Mouse (Mus musculus) hindbrain, postnatal 0 days (tissue): ENCODE results near the gene Tecta. TPM values are rescaled to one million over a fixed set of nuclear protein-coding genes. Genes with fewer than 3 reads are reported as not detected.
A peak's percentile ranks its signal among the peaks of the same experiment; 100 is the strongest.

Experiments
- ATAC-seq: fragments of 200-750 bp; cut with Nextera tagmentation; 2 replicates; pipeline ENCODE4 v1.8.0; 2017; ENCODE audit warnings: mild to moderate bottlenecking, moderate TSS enrichment, moderate library complexity
- DNase-seq: peaks from one replicate; pipeline ENCODE4 v3.0.0-alpha.2; 2015; ENCODE audit warnings: low spot score
- H3K27ac ChIP-seq: fragments of 300-500 bp; sonication (generic); 2 replicates; pipeline ENCODE4 v1.5.1; 2014; ENCODE audit warnings: mild to moderate bottlenecking
- H3K27me3 ChIP-seq: fragments of 300-500 bp; sonication (generic); 2 replicates; pipeline ENCODE4 v1.6.1; 2014; ENCODE audit warnings: low read length, mixed read lengths; ENCODE audit not compliant: insufficient read depth
- H3K36me3 ChIP-seq: fragments of 300-500 bp; sonication (generic); 2 replicates; pipeline ENCODE4 v1.6.1; 2014; ENCODE audit warnings: low read length, mixed read lengths; ENCODE audit not compliant: insufficient read depth
- H3K4me1 ChIP-seq: fragments of 300-500 bp; sonication (generic); 2 replicates; pipeline ENCODE4 v1.6.1; 2014; ENCODE audit warnings: antibody characterized with exemption, low read length, mixed read lengths; ENCODE audit not compliant: insufficient read depth
- H3K4me2 ChIP-seq: fragments of 300-500 bp; sonication (generic); 2 replicates; pipeline ENCODE4 v1.6.1; 2014; ENCODE audit warnings: low read depth, mild to moderate bottlenecking, low read length, moderate library complexity, mixed read lengths
- H3K4me3 ChIP-seq: fragments of 300-500 bp; sonication (generic); 2 replicates; pipeline ENCODE4 v1.5.1; 2014; ENCODE audit warnings: low read length
- H3K9ac ChIP-seq: fragments of 300-500 bp; sonication (generic); replicated peaks from 2 replicates; pipeline ENCODE4 v1.6.1; 2014; ENCODE audit warnings: mild to moderate bottlenecking, low read length, moderate library complexity, mixed read lengths
- H3K9me3 ChIP-seq: fragments of 300-500 bp; sonication (generic); 2 replicates; pipeline ENCODE4 v1.6.1; 2016; ENCODE audit warnings: low read length, mixed read lengths
- CTCF ChIP-seq: IDR thresholded peaks from 2 replicates; pipeline ENCODE4 v1.5.1; 2016; ENCODE audit warnings: antibody characterized with exemption, control low read depth, low read depth
- WGBS: fragments of 180-500 bp; shearing (Covaris S2); extraction: QIAGEN DNeasy Blood & Tissue Kit; methylation state at CpG from one replicate; pipeline ENCODE4 v1.1.7; 2014; 5-methylcytosine and 5-hydroxymethylcytosine counted together
- polyA plus RNA-seq: library from polyadenylated mRNA; unstranded; fragments of >200 nt; fragmentation: Nextera tagmentation; extraction: Ambion mirVana; gene quantifications from 2 replicates; pipeline ENCODE4 v1.2.1, GENCODE M21; 2015
- total RNA-seq: library from RNA; depleted of rRNA; stranded (reverse); fragments of >200 nt; gene quantifications from 2 replicates; pipeline ENCODE4 v1.2.3, GENCODE M21; 2014; rRNA removed

The Tecta gene
- total RNA-seq (0.16 and 0.43 TPM in 2 replicates), polyA plus RNA-seq (0.39 and 0.43 TPM in 2 replicates)

GRCm38 (mm10) chr9:42399829-42400228 lies at the start of gene Tecta:
Tecta (minus strand) TSS chr9:42399929.
- DNase-seq = no peak
- no peaks in the 10 kb centered on the region for H3K27me3 ChIP-seq
- H3K4me3 ChIP-seq = no peak within 1 kb of the TSS
- no peak within 1 kb of the TSS for H3K4me2 ChIP-seq
- no peaks in the 10 kb centered on the region for H3K9me3 ChIP-seq
- no peaks in the 10 kb centered on the region for H3K36me3 ChIP-seq
- TF ChIP-seq CTCF = no peak
- H3K9ac ChIP-seq = no peak within 1 kb of the TSS
- H3K27ac ChIP-seq = no peak within 1 kb of the TSS
- 52% methylated on average over 6 of the region's 6 CpGs for WGBS
- no peak for ATAC-seq
- H3K4me1 ChIP-seq = no peaks in the 10 kb centered on the region

- H3K27me3 ChIP-seq = no peaks in the 10 kb centered on the region
- ATAC-seq (no peak), DNase-seq (no peak)
- H3K27ac ChIP-seq = no peak overlapping the region
- H3K9ac ChIP-seq = no peak overlapping the region
- H3K9me3 ChIP-seq = no peaks in the 10 kb centered on the region
- H3K4me3 ChIP-seq = no peak overlapping the region
- WGBS = 88% methylated on average over 6 of the region's 6 CpGs
- no peak overlapping the region for H3K4me2 ChIP-seq
- H3K4me1 ChIP-seq = no peaks in the 10 kb centered on the region
- no peak for TF ChIP-seq CTCF
- H3K36me3 ChIP-seq = peaks cover 24% of the 10 kb centered on the region; the same call in 1 of the 2 replicates
Observed at GRCm38 (mm10) chr9:42449043-42449442, 49.3 kb upstream of the Tecta start.

GRCm38 (mm10) chr9:42442100-42442499 lies 42.4 kb upstream of the Tecta start:
- 95% methylated on average over 8 of the region's 8 CpGs for WGBS
- no peak overlapping the region for H3K4me2 ChIP-seq

GRCm38 (mm10) chr9:42441234-42441633 lies 41.5 kb upstream of the Tecta start:
- ATAC-seq (no peak), DNase-seq (no peak)
- Histone ChIP-seq H3K4me1 (no peaks in the 10 kb centered on the region), H3K9ac (no peak overlapping the region), H3K27ac (no peak overlapping the region), H3K9me3 (no peaks in the 10 kb centered on the region), H3K4me3 (no peak overlapping the region), H3K27me3 (no peaks in the 10 kb centered on the region), H3K36me3 (peaks cover 51% of the 10 kb centered on the region), H3K4me2 (no peak overlapping the region)
- WGBS = 98% methylated on average over 2 of the region's 2 CpGs
- no peak for TF ChIP-seq CTCF

More at GRCm38 (mm10) chr9:42442100-42442499, 42.4 kb upstream of the Tecta start:
- no peak for TF ChIP-seq CTCF
- H3K4me3 ChIP-seq = no peak overlapping the region
- H3K4me1 ChIP-seq = no peaks in the 10 kb centered on the region
- no peak for ATAC-seq
- peaks cover 42% of the 10 kb centered on the region for H3K36me3 ChIP-seq
- DNase-seq = no peak
- H3K27ac ChIP-seq = no peak overlapping the region
- H3K9me3 ChIP-seq = no peaks in the 10 kb centered on the region
- H3K9ac ChIP-seq = no peak overlapping the region
- no peaks in the 10 kb centered on the region for H3K27me3 ChIP-seq

GRCm38 (mm10) chr9:42439446-42439845 lies 39.7 kb upstream of the Tecta start:
- no peak overlapping the region for H3K9ac ChIP-seq
- WGBS = 32% methylated on average over 4 of the region's 4 CpGs
- no peak overlapping the region; the same call in 1 of the 2 replicates for H3K27ac ChIP-seq
- no peaks in the 10 kb centered on the region for H3K9me3 ChIP-seq
- DNase-seq (peak; percentile 59), ATAC-seq (peak; percentile 73)
- no peaks in the 10 kb centered on the region for H3K4me1 ChIP-seq
- peaks cover 47% of the 10 kb centered on the region for H3K36me3 ChIP-seq
- no peak overlapping the region for H3K4me2 ChIP-seq
- no peak overlapping the region for H3K4me3 ChIP-seq
- no peaks in the 10 kb centered on the region for H3K27me3 ChIP-seq
- no peak for TF ChIP-seq CTCF

- DNase-seq = peak; percentile 18
- Histone ChIP-seq H3K36me3 (peaks cover 31% of the 10 kb centered on the region; the same call in 1 of the 2 replicates), H3K4me3 (no peak overlapping the region)
Observed at GRCm38 (mm10) chr9:42432155-42432554, 32.4 kb upstream of the Tecta start.

GRCm38 (mm10) chr9:42431606-42432005 lies 31.9 kb upstream of the Tecta start:
- DNase-seq (no peak), ATAC-seq (no peak)
- Histone ChIP-seq H3K36me3 (peaks cover 26% of the 10 kb centered on the region; the same call in 1 of the 2 replicates), H3K9me3 (no peaks in the 10 kb centered on the region), H3K9ac (no peak overlapping the region), H3K4me2 (no peak overlapping the region), H3K27me3 (no peaks in the 10 kb centered on the region), H3K4me3 (no peak overlapping the region), H3K27ac (no peak overlapping the region), H3K4me1 (0 out of 2 replicates have a peak, but pooled peaks cover 2% of the 10 kb centered on the region)
- 83% methylated on average over 2 of the region's 2 CpGs for WGBS
- no peak for TF ChIP-seq CTCF

More at GRCm38 (mm10) chr9:42432155-42432554, 32.4 kb upstream of the Tecta start:
- Histone ChIP-seq H3K4me1 (0 out of 2 replicates have a peak, but pooled peaks cover 2% of the 10 kb centered on the region), H3K9ac (no peak overlapping the region), H3K9me3 (no peaks in the 10 kb centered on the region), H3K27ac (no peak overlapping the region), H3K4me2 (no peak overlapping the region), H3K27me3 (no peaks in the 10 kb centered on the region)
- ATAC-seq = no peak
- WGBS = 98% methylated on average over 2 of the region's 2 CpGs
- peak; percentile 58 for TF ChIP-seq CTCF
